Mouse (Mus musculus) heart, adult 18-20 months (tissue): ENCODE measurements around the gene Sctr. TPM values are rescaled to one million over a fixed set of nuclear protein-coding genes. Genes with fewer than 3 reads are reported as not detected.

Experiments
- DNase-seq, 2 experiments: peaks; one replicate each; pipeline ENCODE4 v3.0.0; 2021 to 2022; ENCODE audit warnings: mixed read lengths in 1 of 2
- total RNA-seq, 2 experiments: library from RNA; stranded (reverse); gene quantifications; 2 replicates each; pipeline ENCODE4 v1.2.3; 2021

Gene Sctr
- total RNA-seq, 2 experiments from 2014 or later: 0.21 TPM; not detected in 1

DNA sequence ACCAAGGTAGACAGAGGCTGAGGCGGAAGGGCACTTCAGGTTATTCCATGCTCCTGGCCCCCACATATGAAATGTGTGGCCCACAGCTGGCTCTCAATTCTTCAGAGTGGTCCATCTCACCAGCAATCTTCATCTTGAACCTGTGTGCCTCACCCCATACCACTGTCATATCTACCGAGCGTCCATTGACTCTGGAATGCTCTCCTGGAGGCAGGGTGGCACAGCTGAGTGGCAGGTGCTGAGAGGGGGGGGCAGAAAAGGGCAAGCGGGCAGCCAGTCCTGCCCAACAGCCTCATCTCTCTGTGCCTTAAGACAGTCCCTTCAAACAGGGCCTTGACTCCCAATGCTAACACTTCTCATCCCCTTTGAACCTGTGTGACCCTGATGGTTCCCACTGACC is 64.4 kb downstream of the Sctr start:
- no peak for DNase-seq

GRCm38 (mm10) chr1:120072900-120073299 is 66.2 kb downstream of the Sctr start:
- peak; percentile 50 to 57 for DNase-seq

DNA sequence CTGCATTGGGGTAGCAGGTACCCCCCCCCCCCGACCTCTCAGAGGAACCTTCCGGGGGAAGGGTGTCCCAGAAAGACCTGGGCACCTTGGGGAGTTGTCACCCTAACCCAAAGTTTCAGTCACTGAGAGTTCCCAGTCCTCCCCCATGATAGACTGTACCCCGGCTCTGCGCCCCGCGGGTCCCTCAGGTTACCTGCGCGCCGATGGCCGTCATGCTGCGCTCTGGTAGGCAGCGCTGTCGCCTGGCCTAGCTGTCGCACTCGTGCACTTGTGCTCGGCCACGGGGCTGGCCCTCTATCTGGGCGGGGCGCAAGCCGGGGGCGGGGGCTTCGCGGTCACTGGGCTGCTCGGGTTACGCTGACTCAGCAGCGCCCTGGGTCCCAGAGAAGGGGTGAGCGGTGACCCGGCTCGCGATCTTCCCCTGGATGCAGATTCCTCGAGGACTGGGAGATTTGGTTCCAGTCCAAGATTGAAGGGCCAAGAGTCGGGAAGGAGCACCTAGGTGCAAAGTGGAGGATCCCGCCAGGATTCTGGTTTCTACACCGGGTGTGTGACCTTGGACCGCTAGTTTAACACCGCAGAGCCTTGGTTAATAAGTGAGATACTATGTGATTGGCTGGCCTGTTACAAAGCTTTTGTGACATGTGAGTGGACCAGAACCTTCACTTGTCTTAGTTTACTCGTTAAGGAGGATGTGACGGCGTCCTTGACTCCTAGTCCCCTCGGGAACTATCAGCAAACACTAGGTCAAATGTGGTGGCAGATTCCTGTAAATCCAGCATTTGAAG is 67.0 kb downstream of the Sctr start, which contains the start of gene Tmem37:
Tmem37 (minus strand) TSS at position 556 of the 788 bp plus-strand sequence.
- DNase-seq: peak; percentile 77 to 85

DNA sequence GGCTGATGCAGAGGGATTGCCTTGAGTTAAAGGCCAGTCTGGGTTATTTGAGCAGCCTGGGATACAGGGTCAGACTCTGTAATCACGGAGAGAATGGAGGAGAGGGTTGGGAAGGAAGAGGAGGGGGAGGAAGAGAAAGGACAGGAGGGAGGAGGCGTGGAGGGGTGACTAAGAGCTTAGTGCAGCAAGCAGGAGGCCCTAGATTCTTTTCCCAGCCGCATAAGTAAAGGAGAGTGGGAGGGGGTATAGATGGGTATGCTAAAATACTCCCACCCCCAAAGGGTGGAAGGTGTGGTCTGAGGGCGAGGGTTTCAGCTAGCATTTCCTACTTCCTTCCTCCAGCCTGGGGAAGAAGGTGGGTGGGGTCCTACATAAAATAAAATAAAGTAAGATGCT is 67.6 kb downstream of the Sctr start:
- DNase-seq: peak in 1 of 2 experiments; percentile 19

GRCm38 (mm10) chr1:120074931-120075330 is 68.2 kb downstream of the Sctr start:
- peak in 1 of 2 experiments; percentile 37 for DNase-seq

DNA sequence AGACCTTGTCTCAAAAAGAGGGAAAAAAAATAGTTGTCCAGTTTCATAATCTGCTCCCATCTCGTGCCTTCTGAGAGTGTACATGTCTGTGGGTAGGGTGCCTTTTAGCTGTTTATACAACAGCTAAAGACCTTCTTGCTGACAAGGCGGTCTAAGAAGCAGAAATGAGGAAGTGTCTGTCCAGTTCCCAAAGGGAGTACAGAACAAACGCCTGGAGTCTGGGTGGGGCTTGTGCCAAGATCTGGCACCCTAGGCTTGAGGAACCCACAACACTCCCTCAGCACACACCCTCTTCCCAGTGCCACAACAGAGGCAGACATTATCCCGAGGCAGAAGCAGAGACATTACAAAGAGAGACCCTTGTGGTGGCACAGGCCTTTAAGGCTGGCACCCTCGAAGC is 68.8 kb downstream of the Sctr start:
- peak; percentile 26 to 76 for DNase-seq

- no peak for DNase-seq
These were observed 71.2 kb downstream of the Sctr start for GRCm38 (mm10) chr1:120077746-120078410.

- no peak for DNase-seq
These were observed 73.9 kb downstream of the Sctr start for GRCm38 (mm10) chr1:120080632-120081031.

DNA sequence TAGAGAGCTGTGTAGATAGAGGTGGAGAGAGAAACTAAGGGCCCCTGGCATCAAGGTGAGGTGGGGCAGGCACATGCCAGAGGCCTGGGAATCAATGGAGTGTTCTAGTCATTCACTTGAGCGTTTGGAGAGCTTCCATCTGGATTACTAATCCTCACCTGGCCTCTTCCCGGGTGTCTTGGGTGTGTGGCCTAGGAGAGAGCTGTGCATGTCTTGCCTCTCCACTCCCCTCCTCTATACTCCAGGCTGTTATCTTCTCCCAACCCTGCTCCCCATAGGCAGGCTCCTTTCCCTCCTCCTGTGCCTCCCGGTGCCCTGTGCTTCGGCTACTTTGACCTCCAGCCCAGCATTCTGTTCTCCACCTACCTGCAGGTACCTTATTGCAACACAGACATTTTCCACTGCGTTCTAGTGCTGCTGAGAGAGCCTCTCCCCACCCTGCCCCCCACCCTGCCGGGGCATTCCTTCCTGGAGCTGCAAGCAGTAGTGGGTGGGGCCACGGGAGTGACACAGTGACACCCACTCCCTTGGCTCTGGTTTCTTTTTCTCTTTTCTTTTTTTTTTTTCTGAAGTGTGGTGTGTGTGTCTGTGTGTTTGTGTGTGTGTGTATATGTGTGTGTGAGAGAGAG is 76.4 kb downstream of the Sctr start:
- no peak for DNase-seq

DNA sequence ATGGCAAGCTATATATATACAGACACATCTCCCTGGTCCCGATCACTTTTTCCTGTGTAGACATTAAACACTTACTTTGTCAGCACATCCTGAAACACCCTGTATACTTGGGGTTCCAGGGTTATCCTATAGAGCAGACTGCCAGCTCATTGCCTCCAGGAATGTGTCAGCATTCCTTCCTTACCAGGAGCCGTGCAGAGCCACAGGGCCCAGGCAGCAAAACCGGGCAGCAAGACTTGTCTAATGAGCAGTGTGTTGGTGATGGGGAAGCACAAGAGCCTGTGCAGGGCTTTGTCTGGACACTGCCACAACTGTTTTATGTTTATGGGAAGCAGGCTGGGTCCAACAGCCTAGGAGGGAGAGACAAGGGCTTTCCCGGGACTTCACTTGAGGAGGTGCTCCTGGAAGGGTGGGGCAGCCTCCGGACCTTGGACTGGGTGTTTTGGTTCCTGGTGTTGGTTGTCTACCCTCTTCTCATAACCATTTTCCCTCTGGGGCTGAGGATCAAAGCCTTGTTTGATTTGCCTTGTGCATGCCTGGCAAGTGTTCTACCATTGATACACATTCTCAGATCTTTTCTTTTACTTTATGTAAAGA is 77.3 kb downstream of the Sctr start:
- DNase-seq: no peak

GRCm38 (mm10) chr1:120085696-120086095 is 79.0 kb downstream of the Sctr start:
- DNase-seq: no peak

- DNase-seq: no peak
These were observed 80.0 kb downstream of the Sctr start for GRCm38 (mm10) chr1:120086644-120087043.

DNA sequence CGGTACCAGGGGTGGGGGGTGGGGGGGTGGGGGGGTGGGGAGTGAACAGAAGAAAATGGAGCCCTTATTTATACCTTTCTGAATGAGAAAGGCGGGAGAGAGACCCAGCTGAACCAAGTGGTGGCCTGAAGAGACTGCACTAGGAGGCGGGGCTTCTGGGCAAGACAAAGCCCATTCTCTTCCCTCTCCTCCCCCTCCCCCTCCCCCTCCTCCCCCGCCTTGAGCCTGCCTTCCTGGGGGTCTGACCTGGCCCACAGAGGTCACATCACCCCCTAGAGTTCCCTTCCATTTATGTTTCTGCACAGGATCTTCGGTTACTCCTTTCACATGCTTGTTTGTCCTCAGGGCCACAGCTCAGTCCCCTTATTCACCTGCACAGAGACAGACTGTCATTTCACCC is 82.5 kb downstream of the Sctr start:
- DNase-seq: no peak

DNA sequence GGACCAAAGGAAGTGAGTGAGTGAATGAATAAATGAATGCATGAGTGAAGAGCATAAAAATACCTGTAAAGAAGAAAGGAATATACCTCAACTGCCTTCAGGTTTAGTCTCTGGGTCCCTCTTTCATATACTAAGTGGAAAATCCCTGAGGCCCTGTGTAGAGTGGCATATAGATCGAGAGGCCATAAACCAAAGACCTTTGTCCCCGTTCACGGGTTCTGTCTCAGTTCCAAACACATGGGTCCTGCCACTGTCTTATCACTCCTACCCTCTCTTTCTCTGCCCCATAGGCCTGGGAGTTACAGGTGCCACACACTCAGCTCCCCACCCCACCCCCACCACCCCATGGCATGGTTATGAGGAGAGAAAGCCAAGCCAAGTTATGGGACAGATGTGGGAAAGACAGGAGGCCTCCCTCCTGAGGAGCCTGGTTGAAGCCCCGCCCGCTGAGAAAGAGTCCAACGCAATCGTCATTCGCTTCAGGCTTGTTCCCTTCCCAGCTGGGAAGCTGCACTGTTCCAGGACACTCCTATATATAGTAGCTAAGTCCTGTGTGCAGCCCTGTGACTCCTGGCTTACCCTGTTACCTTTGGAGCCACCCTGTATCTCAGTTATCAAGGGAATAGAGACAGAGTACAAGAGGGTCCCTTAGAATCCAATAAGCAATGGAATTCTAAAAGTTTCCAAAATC is 84.3 kb downstream of the Sctr start:
- DNase-seq: peak; percentile 53 to 66

DNA sequence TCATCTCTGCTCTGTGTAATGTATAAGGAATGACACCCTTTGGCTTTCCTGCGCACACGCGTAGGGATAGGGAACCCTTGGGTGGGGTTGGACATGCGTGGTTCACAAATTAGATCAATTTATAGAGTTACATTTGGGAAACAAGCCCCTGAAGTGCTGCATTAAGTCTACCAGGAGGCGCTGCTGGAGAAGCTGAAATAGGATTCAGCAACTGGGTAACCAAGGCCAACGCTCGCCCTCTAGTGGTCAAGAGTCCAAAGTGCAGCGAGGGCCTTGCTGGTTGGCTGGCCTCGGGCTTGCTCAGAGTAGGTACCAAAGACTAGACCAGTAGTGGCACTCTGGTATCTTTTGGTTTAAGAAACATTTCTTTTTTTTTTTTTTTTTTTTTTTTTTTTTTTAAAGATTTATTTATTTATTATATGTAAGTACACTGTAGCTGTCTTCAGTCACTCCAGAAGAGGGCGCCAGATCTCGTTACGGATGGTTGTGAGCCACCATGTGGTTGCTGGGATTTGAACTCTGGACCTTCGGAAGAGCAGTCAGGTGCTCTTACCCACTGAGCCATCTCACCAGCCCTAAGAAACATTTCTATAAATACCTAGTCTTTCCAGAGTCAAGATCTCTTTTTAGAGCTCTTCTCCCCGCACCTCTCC is 86.9 kb downstream of the Sctr start:
- DNase-seq: peak; percentile 83 to 92

GRCm38 (mm10) chr1:120094920-120095319 is 88.2 kb downstream of the Sctr start:
- no peak for DNase-seq

DNA sequence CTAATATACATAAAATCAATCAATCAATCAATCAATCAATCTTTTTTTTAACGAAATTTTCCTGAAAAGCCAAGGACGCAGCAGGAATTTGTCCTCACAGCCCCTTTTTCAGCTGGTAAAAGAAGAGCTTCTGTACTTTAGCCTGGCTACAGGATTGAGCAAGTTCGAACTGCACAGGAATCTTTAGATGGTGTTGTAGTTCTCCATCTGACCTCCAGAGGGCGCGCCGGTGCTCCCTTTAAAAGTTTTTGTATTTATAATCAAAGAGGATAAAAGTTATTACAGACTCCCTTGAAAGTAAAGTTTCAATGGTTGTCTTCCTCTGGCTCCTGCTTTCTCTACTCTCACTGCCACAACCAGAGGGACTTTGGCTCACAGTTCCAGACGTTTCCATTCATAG is 91.6 kb downstream of the Sctr start:
- peak; percentile 56 to 89 for DNase-seq

- DNase-seq: peak in 1 of 2 experiments; percentile 63
These were observed 92.8 kb downstream of the Sctr start for GRCm38 (mm10) chr1:120099483-120099882.

DNA sequence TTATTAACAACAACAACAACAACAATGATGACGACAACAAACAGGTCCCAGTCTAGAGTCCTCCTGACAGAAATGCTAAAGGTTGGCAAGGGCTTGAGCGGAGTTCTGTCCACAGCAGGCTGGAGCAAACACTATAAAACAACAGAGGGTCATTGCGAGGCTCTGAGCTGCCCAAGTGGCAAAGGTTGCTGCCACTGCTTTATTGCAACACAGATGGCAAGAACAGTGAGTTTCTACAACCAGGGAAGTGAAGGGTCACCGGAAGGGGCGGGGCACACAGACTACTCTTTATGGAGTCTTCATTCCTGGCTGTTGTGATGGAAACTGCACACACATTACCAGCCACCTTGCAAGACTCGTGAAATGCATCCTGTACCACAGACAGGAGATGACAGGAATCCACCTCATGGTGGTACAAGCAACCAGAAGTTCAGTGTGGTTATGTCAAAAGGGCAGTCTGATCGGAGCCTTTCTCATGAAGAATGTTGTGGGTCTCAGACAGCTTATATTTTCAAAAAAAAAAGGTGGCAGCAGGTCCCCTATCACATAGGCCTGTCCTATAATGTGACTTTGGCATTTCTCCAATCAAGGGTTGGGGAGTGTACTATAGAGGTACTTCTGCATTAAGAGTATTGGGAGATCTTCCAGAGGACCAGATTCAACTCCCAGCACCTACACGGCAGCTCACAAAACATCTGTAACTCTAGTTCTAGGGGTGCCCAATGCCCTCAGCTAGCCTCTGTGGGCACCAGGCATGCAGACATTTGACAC is 93.9 kb downstream of the Sctr start:
- DNase-seq: no peak

GRCm38 (mm10) chr1:120101227-120101609 is 94.5 kb downstream of the Sctr start:
- DNase-seq: no peak

GRCm38 (mm10) chr1:120105556-120105959 is 98.9 kb downstream of the Sctr start:
- DNase-seq: no peak
